Mouse (Mus musculus) intestine, embryonic 14.5 days (tissue): ENCODE measurements around the gene Gm11168. TPM values are rescaled to one million over a fixed set of nuclear protein-coding genes. Genes with fewer than 3 reads are reported as not detected.
"Not testable (repeated sequence)": the region's sequence is repeated elsewhere in the genome, so short reads cannot be mapped to it uniquely, and the experiment has no call there.

Source experiments
- ATAC-seq: fragments of 200-750 bp; cut with Nextera tagmentation; replicated peaks from 2 replicates; pipeline ENCODE4 v1.8.0; 2017; ENCODE audit warnings: low read depth, moderate number of reproducible peaks, moderate TSS enrichment, moderate library complexity; ENCODE audit not compliant: low FRiP score, low TSS enrichment
- DNase-seq: peaks from one replicate; pipeline ENCODE4 v3.0.0-alpha.2; 2018; ENCODE audit warnings: low spot score
- H3K27ac ChIP-seq: fragments of 300-500 bp; sonication (generic); 2 replicates; pipeline ENCODE4 v1.5.1; 2014; ENCODE audit warnings: low read depth, mild to moderate bottlenecking, control low read depth
- H3K27me3 ChIP-seq: fragments of 300-500 bp; sonication (generic); replicated peaks from 2 replicates; pipeline ENCODE4 v1.6.1; 2014; ENCODE audit warnings: low read length, control low read depth; ENCODE audit not compliant: control insufficient read depth, insufficient read depth
- H3K36me3 ChIP-seq: fragments of 300-500 bp; sonication (generic); 2 replicates; pipeline ENCODE4 v1.6.1; 2014; ENCODE audit warnings: low read length, control low read depth; ENCODE audit not compliant: control insufficient read depth, insufficient read depth
- H3K4me1 ChIP-seq: fragments of 300-500 bp; sonication (generic); replicated peaks from 2 replicates; pipeline ENCODE4 v1.6.1; 2014; ENCODE audit warnings: low read length, control low read depth, mixed read lengths; ENCODE audit not compliant: control insufficient read depth, insufficient read depth
- H3K4me2 ChIP-seq: fragments of 300-500 bp; sonication (generic); 2 replicates; pipeline ENCODE4 v1.6.1; 2014; ENCODE audit warnings: low read length
- H3K4me3 ChIP-seq: fragments of 300-500 bp; sonication (generic); 2 replicates; pipeline ENCODE4 v1.5.1; 2014; ENCODE audit warnings: low read depth, low read length, control low read depth, mixed read lengths
- H3K9ac ChIP-seq: fragments of 300-500 bp; sonication (generic); 2 replicates; pipeline ENCODE4 v1.6.1; 2014; ENCODE audit warnings: mild to moderate bottlenecking, low read length
- H3K9me3 ChIP-seq: fragments of 300-500 bp; sonication (generic); 2 replicates; pipeline ENCODE4 v1.6.1; 2016; ENCODE audit warnings: low read length, control low read depth; ENCODE audit not compliant: control insufficient read depth
- WGBS: fragments of 180-500 bp; shearing (Covaris S2); extraction: QIAGEN DNeasy Blood & Tissue Kit; methylation state at CpG from one replicate; pipeline ENCODE4 v1.1.7; 2014; 5-methylcytosine and 5-hydroxymethylcytosine counted together
- polyA plus RNA-seq: library from polyadenylated mRNA; unstranded; fragments of >200 nt; fragmentation: Nextera tagmentation; extraction: Ambion mirVana; gene quantifications from 2 replicates; pipeline ENCODE4 v1.2.1, GENCODE M21; 2014

Gene Gm11168
- polyA plus RNA-seq, result not detected in 2 replicates

- not testable (repeated sequence) for DNase-seq, H3K27me3 ChIP-seq, H3K4me1 ChIP-seq, H3K4me3 ChIP-seq, H3K4me2 ChIP-seq, ATAC-seq, H3K9me3 ChIP-seq, H3K9ac ChIP-seq, H3K36me3 ChIP-seq, H3K27ac ChIP-seq
- 66% methylated on average over 5 of the region's 14 CpGs for WGBS
These were observed at the start of gene Gm11168 for GRCm38 (mm10) chr9:3002794-3003396. Gene Gm11168, plus strand, starts transcription at chr9:3003346.

- H3K27ac ChIP-seq, H3K27me3 ChIP-seq, H3K9ac ChIP-seq, ATAC-seq, H3K4me3 ChIP-seq, H3K4me1 ChIP-seq, H3K36me3 ChIP-seq, H3K4me2 ChIP-seq, H3K9me3 ChIP-seq: not testable (repeated sequence)
- 68% methylated on average over 12 of the region's 12 CpGs for WGBS
- DNase-seq, result peak; percentile 49
These were observed 2.6 kb upstream of the Gm11168 start, which contains the start of gene Gm10722 for GRCm38 (mm10) chr9:3000445-3000972. Gene Gm10722, plus strand, starts transcription at chr9:3000922.

- not testable (repeated sequence) for H3K36me3 ChIP-seq, H3K9me3 ChIP-seq, H3K4me1 ChIP-seq, H3K27me3 ChIP-seq, H3K27ac ChIP-seq, H3K9ac ChIP-seq, H3K4me2 ChIP-seq, H3K4me3 ChIP-seq, DNase-seq, ATAC-seq
- WGBS, result 64% methylated on average over 8 of the region's 8 CpGs
These were observed 2.1 kb upstream of the Gm11168 start for GRCm38 (mm10) chr9:3001006-3001405.

GRCm38 (mm10) chr9:3001948-3002659 lies 1.0 kb upstream of the Gm11168 start:
- H3K4me3 ChIP-seq, H3K4me2 ChIP-seq, H3K9me3 ChIP-seq, H3K27me3 ChIP-seq, H3K27ac ChIP-seq, H3K9ac ChIP-seq, H3K36me3 ChIP-seq, H3K4me1 ChIP-seq: not testable (repeated sequence)
- WGBS, result 53% methylated on average over 8 of the region's 11 CpGs
- DNase-seq (peak; percentile 32), ATAC-seq (peak; percentile 89)

DNA sequence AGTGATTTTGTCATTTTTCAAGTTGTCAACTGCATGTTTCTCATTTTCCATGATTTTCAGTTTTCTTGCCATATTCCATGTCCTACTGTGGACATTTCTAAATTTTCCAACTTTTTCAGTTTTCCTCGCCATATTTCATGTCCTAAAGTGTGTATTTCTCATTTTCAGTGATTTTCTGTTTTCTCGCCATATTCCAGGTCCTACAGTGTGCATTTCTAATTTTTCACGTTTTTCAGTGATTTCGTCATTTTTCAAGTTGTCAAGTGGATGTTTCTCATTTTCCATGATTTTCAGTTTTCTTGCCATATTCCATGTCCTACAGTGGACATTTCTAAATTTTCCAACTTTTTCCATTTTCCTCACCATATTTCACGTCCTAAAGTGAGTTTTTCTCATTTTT lies 3.0 kb downstream of the Gm11168 start:
- DNase-seq, H3K9ac ChIP-seq, H3K36me3 ChIP-seq, H3K4me3 ChIP-seq, H3K27me3 ChIP-seq, ATAC-seq, H3K27ac ChIP-seq, H3K4me2 ChIP-seq, H3K4me1 ChIP-seq, H3K9me3 ChIP-seq: not testable (repeated sequence)
- WGBS, result 74% methylated on average over 1 of the region's 5 CpGs

DNA sequence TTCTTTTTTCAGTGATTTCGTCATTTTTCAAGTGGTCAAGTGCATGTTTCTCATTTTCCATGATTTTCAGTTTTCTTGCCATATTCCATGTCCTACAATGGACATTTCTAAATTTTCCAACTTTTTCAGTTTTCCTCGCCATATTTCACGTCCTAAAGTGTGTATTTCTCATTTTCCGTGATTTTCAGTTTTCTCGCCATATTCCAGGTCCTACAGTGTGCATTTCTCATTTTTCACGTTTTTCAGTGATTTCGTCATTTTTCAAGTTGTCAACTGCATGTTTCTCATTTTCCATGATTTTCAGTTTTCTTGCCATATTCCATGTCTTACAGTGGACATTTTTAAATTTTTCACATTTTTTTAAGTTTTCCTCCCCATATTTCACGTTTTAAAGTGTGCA lies 3.5 kb downstream of the Gm11168 start:
- H3K9ac ChIP-seq, result not testable (repeated sequence)

GRCm38 (mm10) chr9:3007272-3007671 lies 4.1 kb downstream of the Gm11168 start:
- H3K9me3 ChIP-seq, H3K36me3 ChIP-seq, H3K27me3 ChIP-seq, H3K9ac ChIP-seq, H3K4me3 ChIP-seq, H3K27ac ChIP-seq, H3K4me1 ChIP-seq, H3K4me2 ChIP-seq: not testable (repeated sequence)
- DNase-seq, result peak; percentile 23
- WGBS, result 79% methylated on average over 6 of the region's 9 CpGs
- 0 out of 2 replicates have a peak, but pooled peaks have one; percentile 46 for ATAC-seq

More for the DNA sequence above, 3.5 kb downstream of the Gm11168 start:
- H3K4me2 ChIP-seq, H3K27me3 ChIP-seq, H3K4me1 ChIP-seq, H3K36me3 ChIP-seq, H3K4me3 ChIP-seq, DNase-seq, H3K9me3 ChIP-seq, H3K27ac ChIP-seq: not testable (repeated sequence)
- ATAC-seq, result peak; percentile 79
- 70% methylated on average over 8 of the region's 8 CpGs for WGBS

- not testable (repeated sequence) for H3K4me1 ChIP-seq, ATAC-seq, H3K9me3 ChIP-seq, H3K27me3 ChIP-seq, H3K4me3 ChIP-seq, H3K36me3 ChIP-seq, H3K4me2 ChIP-seq, H3K9ac ChIP-seq, DNase-seq, H3K27ac ChIP-seq
- WGBS, result no CpG with 5 or more reads among the region's 5 CpGs
These were observed 6.2 kb downstream of the Gm11168 start for GRCm38 (mm10) chr9:3009331-3009730.
